Mouse (Mus musculus): ENCODE measurements around the gene Gng13. TPM values are rescaled to one million over a fixed set of nuclear protein-coding genes. Genes with fewer than 3 reads are reported as not detected.
"Not testable (repeated sequence)": the region's sequence is repeated elsewhere in the genome, so short reads cannot be mapped to it uniquely, and the experiment has no call there.

Gene Gng13
- polyA plus RNA-seq, 1 experiment from 2014 or later, result 0.51 TPM

DNA sequence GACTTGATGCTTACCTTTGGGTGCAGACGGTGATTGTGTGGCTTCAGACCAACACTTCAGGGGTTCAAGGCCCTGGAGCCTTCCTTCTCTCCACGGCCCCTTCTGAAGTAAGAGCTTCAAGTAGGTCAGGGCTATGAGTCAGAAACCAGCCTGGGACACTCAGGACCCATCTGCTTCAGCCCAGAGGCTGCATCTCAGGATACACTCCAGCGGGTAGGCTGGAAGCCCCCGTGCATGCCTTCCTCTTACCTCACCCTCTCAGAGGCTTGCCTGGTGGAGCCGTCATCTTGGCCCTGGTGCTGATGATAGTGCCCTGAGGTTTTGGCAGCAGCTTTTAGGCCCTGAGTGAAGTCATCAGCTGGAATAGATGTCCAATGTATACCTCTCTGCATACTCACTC lies 18.3 kb downstream of the Gng13 start:
- WGBS (ENCODE audit: insufficient replicate concordance), result 67% methylated on average over 5 of the region's 5 CpGs
- Histone ChIP-seq H3K27me3 (0 out of 2 replicates have a peak, but pooled peaks cover 3% of the 10 kb centered on the region), H3K9ac (no peak overlapping the region), H3K36me3 (no peaks in the 10 kb centered on the region; the same call in 1 of the 2 replicates), H3K4me1 (replicated peaks) (0 out of 2 replicates have a peak, but pooled peaks cover 5% of the 10 kb centered on the region), H3K4me3 (replicated peaks) (no peak overlapping the region), H3K27ac (no peak overlapping the region), H3K4me2 (no peak overlapping the region), H3K9me3 (replicated peaks) (no peaks in the 10 kb centered on the region)
- ATAC-seq (ENCODE audit: low read depth) (no peak), DNase-seq (no peak)

DNA sequence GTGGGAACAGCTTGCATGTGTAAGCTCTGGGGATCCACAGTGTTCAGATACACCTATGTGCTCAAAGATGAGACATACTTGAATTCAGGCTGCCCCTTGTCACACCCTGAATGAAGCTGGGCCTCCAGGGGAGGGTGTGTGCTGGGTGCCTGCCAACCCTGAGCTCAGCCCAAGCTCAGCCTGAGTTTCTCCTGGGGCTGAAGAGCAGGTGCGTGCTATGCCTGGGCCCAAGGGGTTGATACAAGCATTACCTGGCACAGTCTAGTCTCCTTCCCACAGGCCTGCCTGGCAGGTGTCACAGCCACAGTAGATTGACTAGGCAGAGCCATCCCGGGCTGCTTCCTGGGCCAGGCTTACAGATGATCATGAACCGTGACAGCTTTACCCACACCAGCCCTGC lies 18.8 kb downstream of the Gng13 start, which contains the start of gene Mslnl:
Mslnl (plus strand) TSS at position 298 of the 400 bp plus-strand sequence.
- Histone ChIP-seq H3K4me3 (replicated peaks) (no peak within 1 kb of the TSS), H3K4me1 (replicated peaks) (0 out of 2 replicates have a peak, but pooled peaks cover 5% of the 10 kb centered on the region), H3K9me3 (replicated peaks) (no peaks in the 10 kb centered on the region), H3K36me3 (no peaks in the 10 kb centered on the region; the same call in 1 of the 2 replicates), H3K4me2 (no peak within 1 kb of the TSS), H3K27me3 (0 out of 2 replicates have a peak, but pooled peaks cover 3% of the 10 kb centered on the region), H3K27ac (no peak within 1 kb of the TSS), H3K9ac (no peak within 1 kb of the TSS)
- DNase-seq, result no peak
- no peak for ATAC-seq (ENCODE audit: low read depth)
- WGBS (ENCODE audit: insufficient replicate concordance), result 66% methylated on average over 3 of the region's 3 CpGs

DNA sequence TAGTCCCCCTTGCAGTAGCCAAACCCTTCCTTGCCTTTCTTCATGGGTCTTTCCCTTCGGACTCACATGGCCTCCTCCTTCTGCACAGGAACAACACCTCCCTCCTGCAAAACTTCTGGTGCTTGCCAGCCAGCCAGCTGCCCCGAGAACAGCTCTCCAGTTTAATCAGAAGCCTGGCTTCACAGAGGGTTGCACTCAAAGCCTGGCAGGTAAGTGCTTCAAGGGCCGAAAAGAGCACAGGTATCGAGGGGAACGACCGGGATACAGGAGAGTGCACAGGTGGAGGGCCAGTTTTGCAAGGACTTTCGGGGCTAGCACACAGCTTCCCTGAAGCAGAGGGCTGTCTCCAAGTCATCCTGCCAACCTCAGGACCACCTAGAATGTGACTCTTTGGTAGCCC lies 21.9 kb downstream of the Gng13 start:
- Histone ChIP-seq H3K4me3 (replicated peaks) (no peak overlapping the region), H3K9ac (no peak overlapping the region), H3K27me3 (0 out of 2 replicates have a peak, but pooled peaks cover 3% of the 10 kb centered on the region), H3K9me3 (replicated peaks) (no peaks in the 10 kb centered on the region), H3K4me1 (replicated peaks) (no peaks in the 10 kb centered on the region), H3K4me2 (no peak overlapping the region), H3K36me3 (no peaks in the 10 kb centered on the region), H3K27ac (no peak overlapping the region)
- 58% methylated on average over 7 of the region's 7 CpGs for WGBS (ENCODE audit: insufficient replicate concordance)
- DNase-seq, result no peak
- no peak for ATAC-seq (ENCODE audit: low read depth)

DNA sequence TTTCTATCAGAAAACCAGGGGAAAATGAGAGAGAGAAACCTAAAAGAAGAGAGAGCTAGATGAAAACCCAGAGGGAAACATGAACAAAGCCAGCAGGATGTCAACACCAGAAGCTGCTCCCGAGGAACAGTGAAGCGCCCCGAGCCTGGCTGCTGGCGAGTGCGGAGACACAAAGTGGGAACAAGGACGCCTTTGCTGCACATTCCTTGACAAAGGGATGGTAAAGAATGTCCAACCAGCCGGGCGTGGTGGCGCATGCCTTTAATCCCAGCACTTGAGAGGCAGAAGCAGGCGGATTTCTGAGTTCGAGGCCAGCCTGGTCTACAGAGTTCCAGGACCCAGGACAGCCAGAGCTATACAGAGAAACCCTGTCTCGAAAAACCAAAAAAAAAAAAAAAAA lies 24.5 kb downstream of the Gng13 start:
- H3K9ac ChIP-seq; H3K27me3 ChIP-seq; H3K27ac ChIP-seq; H3K4me1 ChIP-seq (replicated peaks); H3K36me3 ChIP-seq; DNase-seq; H3K9me3 ChIP-seq (replicated peaks); ATAC-seq (ENCODE audit: low read depth); H3K4me2 ChIP-seq; H3K4me3 ChIP-seq (replicated peaks): not testable (repeated sequence)
- 54% methylated on average over 12 of the region's 12 CpGs for WGBS (ENCODE audit: insufficient replicate concordance)

DNA sequence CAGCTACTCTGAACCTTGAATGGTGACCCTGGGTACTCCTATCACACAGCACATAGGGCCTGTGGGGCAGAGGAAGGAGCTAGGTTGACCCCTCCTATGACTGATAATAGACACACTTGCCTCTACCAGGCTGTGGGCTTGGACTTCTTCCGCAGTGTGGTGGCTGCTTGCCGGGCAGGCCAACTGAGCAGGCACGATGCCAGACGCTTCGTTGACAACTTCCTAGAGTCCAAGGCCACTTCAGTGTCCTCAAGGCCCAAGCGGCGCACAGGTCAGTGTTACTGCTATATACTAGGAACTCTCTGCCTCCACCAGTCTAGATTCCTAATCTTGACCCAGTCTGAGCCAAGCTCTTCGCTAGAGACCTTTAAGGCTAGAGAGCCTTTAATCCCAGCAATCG lies 26.9 kb downstream of the Gng13 start:
- Histone ChIP-seq H3K9me3 (replicated peaks) (no peaks in the 10 kb centered on the region), H3K27me3 (no peaks in the 10 kb centered on the region), H3K36me3 (no peaks in the 10 kb centered on the region), H3K9ac (no peak overlapping the region), H3K4me1 (replicated peaks) (no peaks in the 10 kb centered on the region), H3K4me2 (no peak overlapping the region), H3K27ac (no peak overlapping the region), H3K4me3 (replicated peaks) (no peak overlapping the region)
- WGBS (ENCODE audit: insufficient replicate concordance), result 79% methylated on average over 9 of the region's 9 CpGs
- no peak for DNase-seq
- no peak for ATAC-seq (ENCODE audit: low read depth)

DNA sequence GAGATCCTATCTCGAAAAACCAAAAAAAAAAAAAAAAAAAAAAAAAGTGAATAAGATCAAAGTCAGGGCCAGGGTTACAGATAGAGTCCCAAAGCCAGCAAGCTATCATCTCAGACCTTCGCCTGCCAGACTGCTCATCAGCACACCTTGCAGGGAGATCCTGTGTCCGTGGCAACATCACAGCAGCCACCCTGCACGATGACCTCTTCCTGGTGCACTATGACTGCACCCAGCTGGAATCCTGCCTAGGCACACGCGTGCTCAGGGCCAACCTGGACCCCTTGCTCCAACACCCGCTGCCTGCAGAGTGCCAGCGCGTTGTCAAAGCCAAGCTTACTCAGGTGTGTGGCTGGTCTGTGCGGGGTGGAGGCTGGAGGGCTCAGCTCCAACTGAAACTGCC lies 27.3 kb downstream of the Gng13 start:
- no peak overlapping the region for H3K4me3 ChIP-seq (replicated peaks)
- ATAC-seq (ENCODE audit: low read depth), result no peak

DNA sequence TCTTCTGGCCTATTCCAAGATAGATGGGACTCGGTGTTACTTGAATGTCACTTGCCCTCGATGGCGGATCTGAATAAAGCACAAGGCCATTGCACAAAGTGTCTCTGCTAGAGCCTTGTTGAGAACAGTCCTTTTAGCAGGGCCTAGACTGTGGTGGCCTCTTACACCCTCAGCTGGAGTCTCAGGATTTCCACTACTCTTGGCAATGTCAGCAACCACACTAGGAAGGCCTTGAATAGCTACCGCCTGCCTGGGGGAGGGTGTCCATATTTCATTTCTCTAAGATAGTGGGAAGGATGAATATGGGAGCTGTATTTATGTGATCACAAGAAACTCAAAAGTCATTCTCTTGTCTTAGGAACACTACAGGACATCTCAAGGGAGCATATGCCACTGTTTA lies 31.3 kb downstream of the Gng13 start:
- ATAC-seq (ENCODE audit: low read depth), result no peak
- Histone ChIP-seq H3K27ac (no peak overlapping the region), H3K36me3 (no peaks in the 10 kb centered on the region), H3K4me3 (replicated peaks) (no peak overlapping the region), H3K27me3 (0 out of 2 replicates have a peak, but pooled peaks cover 3% of the 10 kb centered on the region), H3K9ac (no peak overlapping the region), H3K4me2 (no peak overlapping the region), H3K9me3 (replicated peaks) (no peaks in the 10 kb centered on the region), H3K4me1 (replicated peaks) (no peaks in the 10 kb centered on the region)
- no peak for DNase-seq
- 75% methylated on average over 4 of the region's 4 CpGs for WGBS (ENCODE audit: insufficient replicate concordance)

More for the DNA sequence above, 27.3 kb downstream of the Gng13 start:
- WGBS (ENCODE audit: insufficient replicate concordance), result 50% methylated on average over 10 of the region's 10 CpGs
- Histone ChIP-seq H3K4me1 (replicated peaks) (no peaks in the 10 kb centered on the region), H3K4me2 (no peak overlapping the region), H3K36me3 (no peaks in the 10 kb centered on the region), H3K27ac (no peak overlapping the region), H3K9ac (no peak overlapping the region), H3K9me3 (replicated peaks) (no peaks in the 10 kb centered on the region), H3K27me3 (0 out of 2 replicates have a peak, but pooled peaks cover 1% of the 10 kb centered on the region)
- no peak for DNase-seq

DNA sequence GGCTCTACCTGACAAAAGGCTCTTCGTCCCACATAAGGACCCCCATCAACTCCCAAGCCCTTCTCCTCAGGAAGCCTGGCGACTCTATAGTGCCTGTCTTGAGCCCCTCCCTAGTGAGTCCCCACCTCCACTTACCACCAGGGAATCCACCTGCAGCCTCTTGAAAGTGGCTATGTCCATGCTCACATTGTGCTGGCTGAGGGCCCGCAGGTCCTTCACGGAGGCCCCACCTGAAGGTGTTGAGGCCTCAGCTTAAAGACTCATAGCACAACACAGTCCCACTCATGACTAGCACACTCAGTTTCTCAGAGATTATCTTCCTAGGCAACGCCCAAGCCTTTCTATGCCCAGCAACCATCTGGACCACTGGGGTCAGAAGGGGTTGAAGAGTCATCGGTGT lies 32.3 kb downstream of the Gng13 start:
- no peak overlapping the region for H3K27ac ChIP-seq
- 62% methylated on average over 6 of the region's 6 CpGs for WGBS (ENCODE audit: insufficient replicate concordance)
- no peak overlapping the region for H3K4me3 ChIP-seq (replicated peaks)
- H3K9me3 ChIP-seq (replicated peaks), result no peaks in the 10 kb centered on the region
- ATAC-seq (ENCODE audit: low read depth), result no peak
- 0 out of 2 replicates have a peak, but pooled peaks cover 5% of the 10 kb centered on the region for H3K27me3 ChIP-seq
- H3K4me2 ChIP-seq, result no peak overlapping the region
- no peak for DNase-seq
- no peak overlapping the region for H3K9ac ChIP-seq
- no peaks in the 10 kb centered on the region for H3K4me1 ChIP-seq (replicated peaks)
- no peaks in the 10 kb centered on the region for H3K36me3 ChIP-seq

DNA sequence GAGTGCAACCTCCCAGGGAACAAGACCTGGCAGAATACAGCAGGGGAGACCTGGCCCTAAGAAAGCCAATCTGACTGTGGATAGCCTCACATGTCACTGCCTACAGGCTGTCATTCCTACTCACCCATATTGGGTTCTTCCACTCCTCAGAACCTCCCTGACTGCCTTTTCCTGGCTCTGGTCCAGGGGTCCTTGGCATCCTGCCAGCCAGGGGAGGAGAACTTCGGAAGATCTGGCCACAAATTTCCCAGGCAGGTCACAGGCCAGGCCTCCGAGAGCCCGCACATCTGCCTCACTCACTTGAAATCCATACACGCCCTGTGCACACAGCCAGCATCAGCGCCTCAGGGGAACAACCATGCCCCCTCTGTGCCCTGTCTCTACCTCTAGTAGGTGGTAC lies 34.5 kb downstream of the Gng13 start:
- Histone ChIP-seq H3K4me1 (replicated peaks) (no peaks in the 10 kb centered on the region), H3K27me3 (0 out of 2 replicates have a peak, but pooled peaks cover 5% of the 10 kb centered on the region), H3K4me2 (no peak overlapping the region), H3K36me3 (no peaks in the 10 kb centered on the region), H3K4me3 (replicated peaks) (no peak overlapping the region), H3K9ac (no peak overlapping the region), H3K9me3 (replicated peaks) (no peaks in the 10 kb centered on the region), H3K27ac (no peak overlapping the region)
- ATAC-seq (ENCODE audit: low read depth), result no peak
- 50% methylated on average over 5 of the region's 5 CpGs for WGBS (ENCODE audit: insufficient replicate concordance)
- DNase-seq, result no peak

DNA sequence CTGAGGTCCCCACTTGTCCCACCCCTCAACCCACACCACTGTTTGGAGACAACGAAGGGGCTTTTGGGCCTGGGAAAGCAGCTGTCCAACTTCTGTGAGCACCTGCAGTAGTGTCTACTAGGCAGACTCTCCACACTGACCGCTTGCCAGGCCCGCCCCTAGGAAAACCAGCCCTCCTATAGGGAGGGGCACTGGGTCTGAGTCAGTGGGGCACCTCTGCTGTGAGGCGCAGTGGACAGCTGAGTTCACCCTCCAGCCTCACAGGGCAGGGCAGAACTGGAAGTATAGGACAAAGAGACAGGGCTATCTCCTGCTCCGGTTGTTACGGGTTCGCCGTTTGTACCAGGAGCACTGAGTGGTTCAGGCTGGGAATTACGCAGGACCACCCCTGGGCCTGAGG lies 37.3 kb downstream of the Gng13 start, which contains the start of gene Msln:
Msln (minus strand) TSS at position 138 of the 400 bp plus-strand sequence.
- 72% methylated on average over 9 of the region's 9 CpGs for WGBS (ENCODE audit: insufficient replicate concordance)
- H3K4me2 ChIP-seq, result no peak within 1 kb of the TSS

DNA sequence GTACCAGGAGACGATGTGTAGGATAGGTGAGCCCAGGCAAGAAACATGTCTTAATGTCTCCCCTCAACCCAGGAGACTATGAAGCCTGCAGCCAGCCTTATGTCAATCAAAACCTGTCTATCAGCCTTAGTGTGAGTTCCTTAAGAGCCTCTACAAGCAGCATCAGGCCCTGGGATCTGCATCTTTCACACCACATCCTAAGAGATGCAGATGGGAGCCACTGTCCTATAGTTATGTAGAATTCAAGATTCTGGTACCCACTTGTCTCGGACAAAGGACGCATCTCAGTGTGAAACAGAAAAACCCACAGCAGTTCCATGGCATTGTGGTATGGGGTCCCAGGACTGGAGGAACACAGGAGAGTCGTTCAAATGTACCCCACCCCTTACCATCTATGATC lies 38.1 kb downstream of the Gng13 start:
- H3K9me3 ChIP-seq (replicated peaks), result no peaks in the 10 kb centered on the region
- ATAC-seq (ENCODE audit: low read depth) (no peak), DNase-seq (no peak)
- no peak overlapping the region for H3K9ac ChIP-seq
- no peak overlapping the region for H3K4me2 ChIP-seq
- H3K4me3 ChIP-seq (replicated peaks), result no peak overlapping the region
- no peaks in the 10 kb centered on the region for H3K36me3 ChIP-seq
- H3K27me3 ChIP-seq, result 0 out of 2 replicates have a peak, but pooled peaks cover 3% of the 10 kb centered on the region
- WGBS (ENCODE audit: insufficient replicate concordance), result 57% methylated on average over 4 of the region's 4 CpGs
- H3K27ac ChIP-seq, result no peak overlapping the region
- H3K4me1 ChIP-seq (replicated peaks), result no peaks in the 10 kb centered on the region

More for the DNA sequence above, 37.3 kb downstream of the Gng13 start, which contains the start of gene Msln:
- no peak for ATAC-seq (ENCODE audit: low read depth)
- H3K27me3 ChIP-seq, result 0 out of 2 replicates have a peak, but pooled peaks cover 5% of the 10 kb centered on the region
- H3K4me3 ChIP-seq (replicated peaks), result no peak within 1 kb of the TSS
- H3K9me3 ChIP-seq (replicated peaks), result no peaks in the 10 kb centered on the region
- no peaks in the 10 kb centered on the region for H3K4me1 ChIP-seq (replicated peaks)
- no peak for DNase-seq
- H3K9ac ChIP-seq, result no peak within 1 kb of the TSS
- no peak within 1 kb of the TSS for H3K27ac ChIP-seq
- H3K36me3 ChIP-seq, result no peaks in the 10 kb centered on the region
